Mouse (Mus musculus) CD4-positive, CD25-positive, alpha-beta regulatory T cell, adult 4 months (primary cell): ENCODE data around the gene Trp53bp2. TPM values are rescaled to one million over a fixed set of nuclear protein-coding genes. Genes with fewer than 3 reads are reported as not detected.

Experiments used
- ATAC-seq: one replicate; pipeline ENCODE4 v1.8.0; 2017
- polyA plus RNA-seq, 2 experiments: library from polyadenylated mRNA; unstranded; fragments of 100-300 nt; shearing (Covaris generic); gene quantifications; one replicate each; pipeline ENCODE4 v1.2.1; 2017

Gene Trp53bp2
- polyA plus RNA-seq, 2 experiments from 2014 or later = 8.5 to 8.9 TPM

DNA sequence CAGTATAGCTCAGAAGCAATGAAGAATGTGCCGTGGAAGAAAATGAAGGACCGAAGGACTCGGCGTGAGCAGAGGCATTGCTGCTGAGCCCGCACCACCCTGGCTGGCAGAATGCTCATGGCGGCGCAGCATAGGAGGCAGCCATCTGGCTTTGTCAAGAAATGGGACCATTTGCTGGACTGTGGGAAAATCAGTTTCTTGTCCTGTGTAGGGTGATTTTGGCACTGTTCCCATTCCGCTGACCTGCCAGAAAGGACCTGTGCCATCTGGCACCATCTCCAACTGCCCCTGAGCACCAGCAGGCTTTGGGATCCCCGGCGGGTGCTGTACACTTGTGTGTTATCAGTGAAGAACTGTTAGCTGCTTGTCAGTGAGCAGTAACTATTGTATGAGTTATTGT, 52.8 kb downstream of the Trp53bp2 start:
- ATAC-seq = no peak

GRCm38 (mm10) chr1:182465309-182465708, 56.3 kb downstream of the Trp53bp2 start:
- no peak for ATAC-seq

DNA sequence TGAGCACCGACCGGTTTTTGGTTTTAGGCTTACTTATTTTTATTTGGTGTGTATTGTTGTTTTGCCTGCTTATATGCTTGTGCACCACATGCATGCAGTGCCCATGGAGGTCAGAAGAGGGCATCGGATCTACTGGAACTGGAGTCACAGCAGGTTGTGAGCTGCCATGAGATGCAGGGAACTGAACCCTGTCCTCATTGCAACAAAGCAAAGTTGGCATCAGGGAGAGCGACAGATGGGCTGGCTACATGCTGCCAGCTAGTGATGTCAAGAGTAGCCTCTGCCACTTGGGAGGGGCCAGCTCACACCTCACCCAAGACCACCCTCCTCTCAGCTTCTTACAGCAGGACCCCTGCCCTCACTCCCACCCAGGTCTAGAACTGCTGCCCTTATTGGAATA, 57.0 kb downstream of the Trp53bp2 start:
- ATAC-seq = no peak

- ATAC-seq = no peak
Observed at GRCm38 (mm10) chr1:182475005-182475796, 66.2 kb downstream of the Trp53bp2 start.

DNA sequence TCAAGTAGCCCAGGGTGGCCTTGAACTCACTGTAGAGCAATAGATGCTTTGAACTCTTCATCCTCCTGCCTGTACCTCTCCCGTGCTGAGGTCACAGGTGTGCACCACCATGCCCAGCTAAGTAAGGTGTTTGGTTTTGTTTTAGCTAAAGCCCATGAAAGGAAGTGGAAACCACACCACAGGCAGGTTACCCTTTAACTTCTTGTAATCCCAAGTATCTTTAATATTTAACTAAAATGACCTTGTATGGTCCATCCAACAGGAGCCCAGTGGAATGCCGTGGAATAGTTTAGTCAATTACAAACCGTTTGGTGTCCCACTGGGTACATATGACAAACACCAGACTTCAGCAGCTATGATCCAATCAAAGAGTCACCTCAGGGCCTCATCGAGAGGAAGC, 70.0 kb downstream of the Trp53bp2 start:
- no peak for ATAC-seq

DNA sequence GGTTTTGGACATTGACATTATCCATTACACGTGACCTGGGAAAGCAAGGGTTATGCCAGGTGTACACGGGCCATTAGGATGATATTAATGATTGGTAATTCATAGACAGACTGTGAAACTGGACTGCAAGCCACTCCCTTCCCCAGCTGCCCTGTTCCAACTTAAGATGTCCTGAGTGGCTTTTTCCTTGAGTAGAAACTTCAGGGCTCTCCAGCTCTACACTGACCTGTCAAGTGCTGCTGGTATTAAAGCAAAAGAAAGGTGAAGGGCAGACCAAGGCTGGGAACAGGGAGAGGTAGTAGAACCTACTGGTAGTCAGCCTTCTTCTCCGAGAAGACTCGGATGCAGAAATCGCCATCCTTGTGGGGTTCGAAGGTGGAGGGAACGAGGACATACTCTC, 72.2 kb downstream of the Trp53bp2 start:
- no peak for ATAC-seq

GRCm38 (mm10) chr1:182481646-182482295, 72.8 kb downstream of the Trp53bp2 start:
- no peak for ATAC-seq

- ATAC-seq = no peak
Observed at GRCm38 (mm10) chr1:182482991-182483909, 74.3 kb downstream of the Trp53bp2 start.

GRCm38 (mm10) chr1:182483910-182484274, 74.9 kb downstream of the Trp53bp2 start:
- no peak for ATAC-seq

DNA sequence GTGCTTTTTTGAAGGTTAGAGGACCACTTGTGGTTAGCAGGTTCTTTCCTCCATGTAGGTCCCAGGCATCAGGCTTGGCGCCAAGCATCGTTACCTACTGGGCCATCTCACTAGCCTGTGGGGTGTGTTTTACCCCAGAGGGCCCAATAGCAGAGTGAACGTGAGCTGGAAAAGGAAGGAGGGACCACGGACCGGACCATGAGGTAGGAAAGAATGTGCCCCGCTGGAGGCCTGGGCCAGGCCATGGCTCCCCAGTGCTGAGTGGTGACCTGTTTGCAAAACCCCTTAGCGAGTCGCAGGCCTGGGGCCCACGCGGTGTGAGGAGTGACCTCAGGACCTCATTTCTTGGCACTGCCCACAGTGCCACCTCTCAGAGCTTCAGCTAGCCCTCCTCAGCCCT, 79.5 kb downstream of the Trp53bp2 start:
- ATAC-seq = no peak

GRCm38 (mm10) chr1:182489803-182490452, 81.0 kb downstream of the Trp53bp2 start:
- ATAC-seq = peak; percentile 99

- ATAC-seq = no peak
Observed at GRCm38 (mm10) chr1:182490568-182490967, 81.6 kb downstream of the Trp53bp2 start.

DNA sequence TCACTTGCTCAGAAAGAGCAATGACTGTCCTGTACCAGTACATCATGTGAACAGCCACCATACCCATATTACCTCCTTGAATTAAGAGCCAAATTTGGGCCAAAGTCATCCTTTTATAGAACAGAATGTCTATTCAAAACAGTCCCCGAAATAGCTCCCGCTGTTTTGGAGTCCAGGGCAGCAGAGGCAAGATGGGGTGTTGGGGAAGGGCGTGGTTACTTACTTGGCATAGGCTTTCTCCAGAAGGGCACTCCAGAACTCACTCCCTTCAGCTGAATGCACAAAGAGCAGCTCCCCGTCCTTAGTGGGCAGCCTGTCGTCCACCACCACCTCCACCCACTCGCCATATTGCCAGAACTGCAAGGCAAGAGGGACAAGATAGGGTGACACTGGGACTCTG, 82.9 kb downstream of the Trp53bp2 start:
- ATAC-seq = no peak

GRCm38 (mm10) chr1:182494285-182495145, 85.5 kb downstream of the Trp53bp2 start:
- no peak for ATAC-seq

- no peak for ATAC-seq
Observed at GRCm38 (mm10) chr1:182496685-182497084, 87.7 kb downstream of the Trp53bp2 start.

GRCm38 (mm10) chr1:182497736-182498135, 88.8 kb downstream of the Trp53bp2 start:
- no peak for ATAC-seq

DNA sequence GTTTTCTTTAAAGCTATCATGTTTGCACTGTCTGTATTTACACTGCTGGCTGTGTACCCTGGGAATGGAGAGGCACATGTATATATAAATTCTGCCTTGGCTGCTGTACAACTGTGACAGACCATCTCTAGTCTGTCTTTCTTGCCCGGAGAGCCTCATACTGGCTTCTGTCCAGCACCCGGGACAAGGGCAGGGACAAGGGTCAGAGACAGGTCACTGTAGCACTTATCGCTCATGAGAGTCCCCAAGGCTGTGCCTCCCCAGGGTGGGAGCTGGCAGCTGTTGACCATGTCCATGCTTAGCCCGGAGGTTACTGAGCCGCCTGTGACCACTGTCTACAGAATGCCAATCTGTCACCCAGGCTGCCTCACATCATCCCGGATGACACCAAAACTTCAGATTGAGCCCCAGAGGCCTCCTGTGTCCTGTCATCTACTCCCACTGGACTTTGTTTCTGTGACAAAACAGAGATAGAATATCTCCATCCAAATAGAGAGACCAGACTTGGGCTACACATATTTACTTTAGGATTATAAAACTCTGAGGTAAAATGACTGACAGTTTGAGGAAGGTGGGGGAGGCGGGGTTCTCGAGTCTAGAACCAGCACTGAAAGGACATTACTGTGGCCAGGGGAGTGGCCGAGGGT, 90.6 kb downstream of the Trp53bp2 start:
- ATAC-seq = no peak

- no peak for ATAC-seq
Observed at GRCm38 (mm10) chr1:182500224-182500623, 91.3 kb downstream of the Trp53bp2 start.

- peak; percentile 27 for ATAC-seq
Observed at GRCm38 (mm10) chr1:182500843-182501242, 91.9 kb downstream of the Trp53bp2 start.

GRCm38 (mm10) chr1:182501815-182502405, 92.9 kb downstream of the Trp53bp2 start:
- no peak for ATAC-seq
